Mouse (Mus musculus) Patski (cell line): Measurements from ENCODE around the gene Irak1bp1. TPM values are rescaled to one million over a fixed set of nuclear protein-coding genes. Genes with fewer than 3 reads are reported as not detected.

Experiments used
- ATAC-seq: fragments of 100-300 bp; one replicate; pipeline ENCODE4 v1.8.0; 2021
- CTCF ChIA-PET: fragments of 350-600 bp; sonication (Branson Sonifier 250); formaldehyde crosslinking; loops from one replicate; lab custom pipeline; 2022; ENCODE audit warnings: inconsistent platforms; lab: Charles Lee
- POLR2A ChIA-PET: fragments of 350-600 bp; sonication (Branson Sonifier 250); formaldehyde crosslinking; loops from one replicate; lab custom pipeline; 2022; ENCODE audit warnings: antibody characterized with exemption, inconsistent platforms; lab: Charles Lee
- DNase-seq: peaks from one replicate; pipeline ENCODE4 v3.0.0-alpha.2; 2011; ENCODE audit warnings: low read depth, low spot score
- H3K27me3 ChIP-seq: fragments of 371-371 bp; one replicate; pipeline ENCODE4 v1.5.1; 2021
- CTCF ChIP-seq: fragments of 100-300 bp; IDR thresholded peaks from one replicate; pipeline ENCODE4 v1.5.1; 2021
- in situ Hi-C: fragments of 300-500 bp; cut with MboI; formaldehyde crosslinking; loops from 3 replicates; pipeline ENCODE4 v1.11.1; 2018; ENCODE audit warnings: low pct_unique_long_range_greater_than_20kb, mixed read lengths
- polyA plus RNA-seq: library from polyadenylated mRNA; unstranded; gene quantifications from one replicate; pipeline ENCODE4 v1.2.3, GENCODE M21; 2021

Irak1bp1 gene
- polyA plus RNA-seq, 1 experiment from 2014 or later, result 27.8 TPM

- POLR2A ChIA-PET, result no interaction called here
- no peak for TF ChIP-seq CTCF
- ATAC-seq (no peak), DNase-seq (no peak)
- in situ Hi-C loops, result no loop called here
- no peaks in the 10 kb centered on the region for H3K27me3 ChIP-seq
- CTCF ChIA-PET, result interaction anchor here (2.0 kb wide), 1 partner anchor 11 kb away, joined by 5 read pairs; no protein-coding TSS in a partner anchor
Measured at GRCm38 (mm10) chr9:82877078-82877477, 47.7 kb downstream of the Irak1bp1 start.

GRCm38 (mm10) chr9:82884177-82884576 lies 54.8 kb downstream of the Irak1bp1 start:
- POLR2A ChIA-PET, result no interaction called here
- ATAC-seq, result no peak

GRCm38 (mm10) chr9:82888645-82889044 lies 59.3 kb downstream of the Irak1bp1 start:
- in situ Hi-C loops, result no loop called here
- DNase-seq (no peak), ATAC-seq (no peak)
- no peaks in the 10 kb centered on the region for H3K27me3 ChIP-seq
- no peak for TF ChIP-seq CTCF
- POLR2A ChIA-PET, result no interaction called here
- CTCF ChIA-PET, result no interaction called here

More at GRCm38 (mm10) chr9:82884177-82884576, 54.8 kb downstream of the Irak1bp1 start:
- H3K27me3 ChIP-seq, result no peaks in the 10 kb centered on the region
- in situ Hi-C loops, result no loop called here
- CTCF ChIA-PET, result no interaction called here
- TF ChIP-seq CTCF, result no peak
- no peak for DNase-seq

Other genes starting within 250 kb of the Irak1bp1 start
- gene Phip, start 146.0 kb downstream of the Irak1bp1 start, polyA plus RNA-seq, result 22.8 TPM